Comparison of ENCODE assay signal across 28 mouse cellular contexts in the genomic region with DNA sequence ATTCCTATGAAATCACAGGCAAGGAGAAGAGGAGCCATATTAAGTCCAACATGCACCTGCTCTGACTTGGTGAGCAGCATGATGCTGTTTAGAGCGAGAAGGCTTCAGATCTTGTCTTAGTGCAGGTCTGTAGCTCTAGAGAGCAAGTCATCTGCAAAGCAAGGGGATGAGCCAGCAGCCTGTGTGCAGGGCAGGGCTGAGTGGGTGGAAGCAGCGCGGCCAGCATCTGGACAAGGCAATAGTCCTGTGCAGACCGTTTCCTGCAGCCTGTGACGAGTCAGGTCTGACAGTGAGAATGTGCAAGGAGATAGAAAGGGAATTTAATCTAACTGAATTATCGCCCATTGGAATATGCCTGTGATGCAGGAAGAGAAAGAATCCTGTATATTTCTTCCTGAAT. TPM values are rescaled to one million over a fixed set of nuclear protein-coding genes. Genes with fewer than 3 reads are reported as not detected.
DNase-seq lines count a peak whose midpoint lies in the region; ATAC-seq and TF ChIP-seq lines count a peak whose summit lies in the region.
"Had no signal": no experiment of that assay in that cellular context is flagged by ENCODE, and none has a peak within 500 bp of the region (broad histone marks: within the 10 kb centered on the region; RNA-seq: fewer than 3 reads in every experiment).

No protein-coding gene starts in this region.

- no peak overlapping the region for H3K4me2 ChIP-seq in kidney, embryonic 14.5 days (replicated peaks; ENCODE audit: low read depth, low read length)
- H3K4me2 ChIP-seq: embryonic facial prominence, embryonic 13.5 days; embryonic facial prominence, embryonic 15.5 days; forebrain, embryonic 12.5 days had no signal

- no peaks in the 10 kb centered on the region for H3K4me1 ChIP-seq in kidney, embryonic 14.5 days (ENCODE audit: control insufficient read depth, insufficient read depth, low read length)
- H3K4me1 ChIP-seq: embryonic facial prominence, embryonic 13.5 days; embryonic facial prominence, embryonic 15.5 days; forebrain, embryonic 10.5 days; forebrain, embryonic 12.5 days had no signal

- ATAC-seq in cerebellum, adult (ENCODE audit: insufficient number of reproducible peaks, low FRiP score, low TSS enrichment), result no peak
- ATAC-seq in kidney, embryonic 14.5 days (ENCODE audit: low FRiP score, low TSS enrichment), result no peak
- ATAC-seq: CD4-positive, CD25-positive, alpha-beta regulatory T cell, adult 4 months; forebrain, embryonic 14.5 days; forebrain, embryonic 16.5 days had no signal

- no peak for DNase-seq in layer of hippocampus, adult 2 months (ENCODE audit: low spot score in 2 of 2)
- no peak for DNase-seq in layer of hippocampus, postnatal 36 days
- DNase-seq in right cerebral cortex, adult 2 months (ENCODE audit: low spot score in 2 of 2), result peak; percentile 20 to 26
- no peak for DNase-seq in right cerebral cortex, postnatal 14 days
- DNase-seq in MN1 (ENCODE audit: low spot score), result peak; percentile 63
- DNase-seq: adrenal gland, adult 2 months; adrenal gland, postnatal 10 days; adrenal gland, postnatal 25 days; B cell, adult 2 months; cerebellum, adult 11 months; cerebellum, adult 18-20 months; cerebellum, adult 8-10 months; cerebellum, adult 9-11 months; cerebellum, postnatal 14 days; cerebellum, postnatal 36 days; embryo, embryonic 11 days had no signal

- no peak for TF ChIP-seq CTCF in layer of hippocampus, adult 2 months (conservative IDR thresholded peaks at IDR 0.05)

- H3K36me3 ChIP-seq in kidney, embryonic 14.5 days (ENCODE audit: control insufficient read depth, insufficient read depth, low read length), result peaks cover 8% of the 10 kb centered on the region; the same call in 1 of the 2 replicates

- peak overlapping the region; percentile 29; the same call in 1 of the 2 replicates for H3K27ac ChIP-seq in layer of hippocampus, adult 2 months
- H3K27ac ChIP-seq in kidney, embryonic 14.5 days (ENCODE audit: low read depth, low read length), result no peak overlapping the region
- H3K27ac ChIP-seq: embryonic facial prominence, embryonic 13.5 days; embryonic facial prominence, embryonic 15.5 days; forebrain, embryonic 10.5 days; forebrain, embryonic 12.5 days had no signal

- no peaks in the 10 kb centered on the region for H3K9me3 ChIP-seq in kidney, embryonic 14.5 days (ENCODE audit: control insufficient read depth, low read length)
- H3K9me3 ChIP-seq: embryonic facial prominence, embryonic 13.5 days; embryonic facial prominence, embryonic 15.5 days; forebrain, embryonic 10.5 days; forebrain, embryonic 12.5 days; G1E had no signal

- H3K9ac ChIP-seq in kidney, embryonic 14.5 days (ENCODE audit: low read depth, low read length), result no peak overlapping the region
- H3K9ac ChIP-seq: embryonic facial prominence, embryonic 13.5 days; embryonic facial prominence, embryonic 15.5 days; forebrain, embryonic 12.5 days had no signal

- H3K27me3 ChIP-seq in kidney, embryonic 14.5 days (ENCODE audit: control insufficient read depth, insufficient read depth, low read length), result no peaks in the 10 kb centered on the region
- H3K27me3 ChIP-seq: CH12.LX; embryonic facial prominence, embryonic 13.5 days; embryonic facial prominence, embryonic 15.5 days; forebrain, embryonic 12.5 days had no signal

- H3K4me3 ChIP-seq in layer of hippocampus, adult 2 months, result no peak overlapping the region
- H3K4me3 ChIP-seq in kidney, embryonic 14.5 days (ENCODE audit: low read length), result no peak overlapping the region
- H3K4me3 ChIP-seq: embryonic facial prominence, embryonic 13.5 days; embryonic facial prominence, embryonic 15.5 days; erythroblast, embryonic 14.5 days; forebrain, embryonic 10.5 days; forebrain, embryonic 12.5 days had no signal

- WGBS in kidney, embryonic 14.5 days, result 94% methylated on average over 6 of the region's 6 CpGs

RNA-seq across cellular contexts. Expression of a gene that starts 36.1 kb away (rescaled TPM):
- total RNA-seq in layer of hippocampus, adult 2 months (2021), result 10 to 100 TPM; 34.0 to 43.7 TPM
- total RNA-seq in layer of hippocampus, postnatal 36 days (2021), result 10 to 100 TPM; 41.6 to 45.3 TPM
- 47.7 and 50.7 TPM in 2 replicates for polyA plus RNA-seq in kidney, embryonic 14.5 days (2014; fragmentation: Nextera tagmentation; extraction: Ambion mirVana)

RNA-seq across cellular contexts. Expression of a gene that starts 40.1 kb away (rescaled TPM):
- 100 to 1,000 TPM; 424 to 431 TPM for total RNA-seq in layer of hippocampus, adult 2 months (2021)
- total RNA-seq in layer of hippocampus, postnatal 36 days (2021), result 100 to 1,000 TPM; 381 to 404 TPM
- polyA plus RNA-seq in kidney, embryonic 14.5 days (2014; fragmentation: Nextera tagmentation; extraction: Ambion mirVana), result 10.8 and 15.5 TPM in 2 replicates

Comparison
In these comparisons a context has a peak if more than half of its experiments do, and no peak if none do; other contexts are left out.
1. DNase-seq: peak in right cerebral cortex, adult 2 months (2 of 2) and MN1 (single experiment); none in layer of hippocampus, adult 2 months (0 of 2), layer of hippocampus, postnatal 36 days (0 of 2) and right cerebral cortex, postnatal 14 days (single experiment).